Mouse (Mus musculus) spleen, adult 12 weeks (tissue): Measurements from ENCODE around the gene Skint7.
"Not testable (repeated sequence)": the region's sequence is repeated elsewhere in the genome, so short reads cannot be mapped to it uniquely, and the experiment has no call there.

ENCODE experiments used
- DNase-seq: peaks from one replicate; pipeline ENCODE4 v3.0.0; 2022; ENCODE audit warnings: low spot score

Gene Skint7

DNA sequence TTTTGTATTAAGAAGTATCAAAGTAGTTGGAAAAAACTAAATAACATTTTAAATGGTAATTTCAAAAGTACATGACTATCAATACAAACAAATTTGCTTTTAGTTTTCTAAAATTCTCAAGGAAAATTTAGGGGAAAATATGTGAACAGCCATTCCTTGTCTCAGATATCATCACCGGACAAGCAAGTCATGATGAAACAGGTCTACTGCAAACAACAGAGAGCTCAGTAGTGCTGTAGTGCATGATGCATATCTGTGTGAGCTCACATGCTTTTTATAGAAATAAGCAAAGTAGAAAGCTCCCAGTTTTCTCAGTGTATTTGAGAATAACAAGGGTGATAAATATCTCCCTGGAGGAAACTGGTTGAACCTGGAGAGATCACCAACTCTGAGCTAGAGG is at the start of gene Skint7:
Gene Skint7 (plus strand): TSS at position 301 of the 400 bp plus-strand sequence.
- no peak for DNase-seq

DNA sequence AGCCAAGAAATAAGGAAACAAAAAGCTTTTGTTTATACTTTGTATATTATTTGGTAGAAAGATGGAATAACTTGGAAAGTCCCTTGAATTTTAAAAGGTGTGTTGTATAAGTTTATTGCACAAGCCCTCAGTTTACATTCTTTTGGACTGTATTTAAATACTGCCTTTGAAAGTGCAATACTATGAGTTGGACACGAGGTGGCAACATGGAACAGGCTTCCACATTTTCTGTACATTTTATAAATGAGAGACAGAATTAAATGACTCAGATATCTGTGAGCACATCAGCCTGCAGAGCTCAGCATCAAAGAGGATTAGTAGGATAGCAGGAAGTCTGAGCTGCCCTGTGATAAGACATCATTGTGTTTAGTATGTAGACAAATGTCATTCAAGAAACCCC is 11.4 kb upstream of the Skint7 start:
- no peak for DNase-seq

DNA sequence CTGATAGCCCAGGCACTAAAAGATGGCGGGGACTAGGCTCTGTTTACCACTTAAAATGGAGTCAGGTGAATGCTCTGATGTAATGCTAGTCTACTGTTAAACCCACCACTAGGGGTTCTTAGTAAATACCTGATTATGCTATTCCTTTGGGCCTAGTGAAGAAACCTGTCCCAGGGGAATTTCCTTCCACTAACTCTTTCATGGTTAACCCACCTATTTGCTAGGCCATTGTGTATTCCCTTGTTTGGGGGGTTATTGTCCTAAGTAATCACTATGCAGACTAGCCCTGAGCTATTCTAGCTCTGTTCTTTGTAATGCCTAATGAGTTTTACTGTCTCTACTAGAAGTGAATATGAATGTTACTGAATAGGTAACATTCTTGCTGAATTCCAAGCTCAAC is 9.5 kb upstream of the Skint7 start:
- DNase-seq = not testable (repeated sequence)

DNA sequence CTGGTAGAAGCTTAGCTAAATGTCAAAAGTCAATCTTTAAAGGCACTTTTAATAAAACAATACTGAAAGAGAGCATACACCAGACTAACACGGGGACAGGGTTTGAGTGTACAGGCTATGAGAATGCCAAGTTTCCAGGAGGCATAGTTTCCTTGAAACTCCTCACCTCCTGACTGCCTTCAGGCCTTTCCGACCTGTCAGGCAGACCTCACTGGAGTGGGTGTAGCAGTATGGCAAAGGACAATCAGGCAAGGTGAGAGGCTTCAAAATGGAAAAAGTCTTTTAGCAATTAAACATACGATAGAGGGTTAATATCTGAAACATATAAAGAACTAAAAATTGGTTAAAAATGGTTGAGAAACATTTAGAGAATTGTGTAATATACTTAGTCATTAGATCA is 9.1 kb upstream of the Skint7 start:
- DNase-seq = no peak

DNA sequence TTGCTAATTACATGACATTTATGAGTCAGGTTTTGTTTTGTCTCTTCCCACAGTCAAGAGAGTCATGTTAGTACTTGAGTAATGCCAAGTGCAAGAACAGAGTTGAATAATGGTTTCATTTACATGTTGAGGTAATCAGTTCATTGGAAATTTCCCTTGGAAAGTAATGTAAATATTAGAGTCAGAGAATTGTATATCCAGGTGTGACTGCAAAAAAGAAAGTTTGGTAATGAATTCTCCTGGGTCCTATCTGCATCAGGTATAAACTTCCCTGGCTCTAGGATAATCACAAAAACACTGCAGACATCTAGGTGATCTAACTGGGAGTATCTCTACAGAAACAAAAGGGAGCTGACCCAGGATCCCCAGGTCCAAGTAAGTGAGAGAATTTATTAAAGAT is 33.2 kb downstream of the Skint7 start, which contains the start of gene Skint1:
Gene Skint1 (plus strand): TSS at position 301 of the 400 bp plus-strand sequence.
- no peak for DNase-seq
